Mouse (Mus musculus) ES-Bruce4 (cell line): Measurements from ENCODE around the gene Kcnip4. TPM values are rescaled to one million over a fixed set of nuclear protein-coding genes. Genes with fewer than 3 reads are reported as not detected.
A peak's percentile ranks its signal among the peaks of the same experiment; 100 is the strongest.

ENCODE experiments used
- H3K27ac ChIP-seq: 2 replicates; pipeline ENCODE4 v1.5.1; 2012; ENCODE audit warnings: low read length, inconsistent platforms; ENCODE audit not compliant: insufficient read depth
- H3K27me3 ChIP-seq: 2 replicates; pipeline ENCODE4 v1.6.1; 2012; ENCODE audit warnings: mild to moderate bottlenecking, low read length, inconsistent platforms; ENCODE audit not compliant: control insufficient read depth, poor library complexity, insufficient read depth, severe bottlenecking
- H3K36me3 ChIP-seq: 2 replicates; pipeline ENCODE4 v1.6.1; 2012; ENCODE audit warnings: inconsistent platforms, mild to moderate bottlenecking, low read length, moderate library complexity; ENCODE audit not compliant: control insufficient read depth, poor library complexity, insufficient read depth, severe bottlenecking
- H3K4me1 ChIP-seq: one replicate; pipeline ENCODE4 v1.8.1; 2011; ENCODE audit warnings: low read length; ENCODE audit not compliant: control insufficient read depth, insufficient read depth
- H3K4me3 ChIP-seq: 2 replicates; pipeline ENCODE4 v1.5.1; 2011; ENCODE audit warnings: low read depth, mild to moderate bottlenecking, low read length
- H3K9ac ChIP-seq: 2 replicates; pipeline ENCODE4 v1.6.1; 2012; ENCODE audit warnings: low read depth, mild to moderate bottlenecking, inconsistent platforms; ENCODE audit not compliant: poor library complexity, severe bottlenecking
- H3K9me3 ChIP-seq: replicated peaks from 2 replicates; pipeline ENCODE4 v1.6.1; 2012; ENCODE audit warnings: mild to moderate bottlenecking, low read length, inconsistent platforms; ENCODE audit not compliant: control insufficient read depth, poor library complexity, insufficient read depth, severe bottlenecking
- CTCF ChIP-seq: IDR thresholded peaks from one replicate; pipeline ENCODE4 v1.8.1; 2011; ENCODE audit warnings: low read depth, low read length
- EP300 ChIP-seq: IDR thresholded peaks from 2 replicates; pipeline ENCODE4 v1.6.1; 2011; ENCODE audit warnings: low read depth, low read length; ENCODE audit not compliant: insufficient read depth
- POLR2A ChIP-seq: IDR thresholded peaks from one replicate; pipeline ENCODE4 v1.8.1; 2011; ENCODE audit warnings: low read length; ENCODE audit not compliant: insufficient read depth
- polyA plus RNA-seq: library from polyadenylated mRNA; stranded (reverse); fragments of >200 nt; gene quantifications from 2 replicates; pipeline ENCODE4 v1.2.4, GENCODE M21; 2011; ENCODE audit warnings: low read depth; ENCODE audit not compliant: missing spikeins, insufficient read depth, insufficient read length

Gene Kcnip4
- polyA plus RNA-seq, 1 experiment, result not detected

DNA sequence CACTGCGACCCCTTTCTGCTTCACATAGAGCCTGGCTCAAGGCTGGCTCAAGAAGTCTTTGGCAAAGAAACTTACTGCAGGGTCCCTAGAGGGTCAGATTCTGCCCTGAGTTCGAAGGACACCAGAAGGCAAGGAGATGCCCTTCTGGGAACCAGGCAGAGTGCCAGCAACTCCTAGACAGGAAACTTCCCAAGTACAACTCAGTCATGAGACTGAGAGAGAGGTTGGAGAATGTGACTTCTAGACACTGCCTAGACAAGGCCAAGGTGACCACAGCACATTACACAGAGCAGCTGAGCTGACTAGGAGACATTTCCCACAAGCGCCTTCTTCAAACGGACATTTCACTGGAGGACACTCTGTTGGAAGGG is 520 bp upstream of the Kcnip4 start:
- Histone ChIP-seq H3K27ac (no peak overlapping the region), H3K36me3 (no peaks in the 10 kb centered on the region), H3K9me3 (no peaks in the 10 kb centered on the region), H3K4me1 (no peaks in the 10 kb centered on the region), H3K4me3 (no peak overlapping the region), H3K27me3 (peaks cover 4% of the 10 kb centered on the region), H3K9ac (no peak overlapping the region)
- TF ChIP-seq POLR2A, result no peak
- TF ChIP-seq EP300, result no peak
- no peak for TF ChIP-seq CTCF

DNA sequence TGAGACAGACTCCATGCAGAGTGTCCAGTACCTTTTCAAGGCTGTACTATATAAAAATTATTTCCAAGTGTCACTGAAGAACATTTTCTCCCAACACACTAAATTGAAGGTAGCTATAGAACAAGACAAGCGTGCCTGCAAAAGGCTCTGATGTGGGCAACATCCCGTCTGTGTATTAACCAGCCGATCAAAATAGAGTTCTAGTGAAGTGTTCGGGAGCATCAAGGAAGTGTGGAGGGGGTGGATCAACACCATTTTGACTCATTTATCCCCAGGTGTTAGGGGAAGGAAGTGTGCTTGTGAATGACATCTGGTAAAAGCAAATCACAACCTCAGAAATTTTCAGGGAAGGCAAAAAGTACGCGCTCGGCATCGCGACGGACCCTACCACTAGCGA is 712 bp downstream of the Kcnip4 start:
- H3K9ac ChIP-seq, result no peak overlapping the region
- H3K27ac ChIP-seq, result no peak overlapping the region
- H3K36me3 ChIP-seq, result no peaks in the 10 kb centered on the region
- H3K9me3 ChIP-seq, result no peaks in the 10 kb centered on the region
- TF ChIP-seq POLR2A (no peak), CTCF (no peak), EP300 (no peak)
- peak overlapping the region; percentile 80 for H3K4me3 ChIP-seq
- peaks cover 4% of the 10 kb centered on the region for H3K27me3 ChIP-seq
- no peaks in the 10 kb centered on the region for H3K4me1 ChIP-seq

- no peaks in the 10 kb centered on the region for H3K9me3 ChIP-seq
- no peak for TF ChIP-seq CTCF
Observed at GRCm38 (mm10) chr5:49522986-49523385, 1.7 kb downstream of the Kcnip4 start.

GRCm38 (mm10) chr5:49498743-49499142 is 26.0 kb downstream of the Kcnip4 start:
- no peak overlapping the region for H3K27ac ChIP-seq
- no peak for TF ChIP-seq EP300
- TF ChIP-seq POLR2A, result no peak
- TF ChIP-seq CTCF, result no peak
- no peaks in the 10 kb centered on the region for H3K4me1 ChIP-seq
- H3K27me3 ChIP-seq, result no peaks in the 10 kb centered on the region
- no peak overlapping the region for H3K9ac ChIP-seq
- H3K4me3 ChIP-seq, result no peak overlapping the region
- H3K9me3 ChIP-seq, result no peaks in the 10 kb centered on the region
- no peaks in the 10 kb centered on the region for H3K36me3 ChIP-seq

More at GRCm38 (mm10) chr5:49522986-49523385, 1.7 kb downstream of the Kcnip4 start:
- no peak overlapping the region for H3K9ac ChIP-seq
- H3K4me1 ChIP-seq, result no peaks in the 10 kb centered on the region
- peaks cover 4% of the 10 kb centered on the region for H3K27me3 ChIP-seq
- no peaks in the 10 kb centered on the region for H3K36me3 ChIP-seq
- no peak overlapping the region for H3K27ac ChIP-seq
- H3K4me3 ChIP-seq, result no peak overlapping the region

DNA sequence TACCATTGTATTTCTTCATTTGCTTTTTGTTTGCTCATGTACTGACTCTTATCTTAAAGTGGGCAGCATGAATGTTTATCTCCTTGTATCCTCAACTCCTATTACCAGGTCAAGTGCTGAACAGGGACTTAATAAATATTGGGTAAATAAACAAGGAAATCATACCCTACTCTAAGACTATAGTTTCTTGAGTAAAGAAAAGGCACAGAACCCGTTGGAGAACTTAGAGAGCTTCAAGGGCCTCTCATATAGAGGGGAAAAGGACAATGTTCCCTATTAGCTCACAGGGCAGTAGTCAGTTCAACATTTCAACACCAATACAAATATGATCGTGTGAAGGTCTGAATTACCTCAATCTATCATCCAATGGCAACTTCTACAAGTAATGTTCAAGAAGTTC is 37.4 kb downstream of the Kcnip4 start:
- Histone ChIP-seq H3K27ac (no peak overlapping the region), H3K27me3 (no peaks in the 10 kb centered on the region), H3K9me3 (no peaks in the 10 kb centered on the region), H3K4me3 (no peak overlapping the region), H3K9ac (no peak overlapping the region), H3K4me1 (no peaks in the 10 kb centered on the region), H3K36me3 (no peaks in the 10 kb centered on the region)
- TF ChIP-seq POLR2A (no peak), CTCF (no peak), EP300 (no peak)

- Histone ChIP-seq H3K9me3 (no peaks in the 10 kb centered on the region), H3K4me1 (no peaks in the 10 kb centered on the region), H3K27me3 (no peaks in the 10 kb centered on the region), H3K36me3 (no peaks in the 10 kb centered on the region), H3K27ac (no peak overlapping the region), H3K9ac (no peak overlapping the region), H3K4me3 (no peak overlapping the region)
- TF ChIP-seq EP300, result no peak
- TF ChIP-seq POLR2A, result no peak
- no peak for TF ChIP-seq CTCF
Observed at GRCm38 (mm10) chr5:49470738-49471137, 54.0 kb downstream of the Kcnip4 start.
